Mouse (Mus musculus) liver, postnatal 0 days (tissue): ENCODE measurements around the gene Zfp36l2.

Source experiments
- CTCF ChIP-seq: sonication (generic); IDR thresholded peaks from 2 replicates; pipeline ENCODE4 v1.5.1; 2016; ENCODE audit warnings: antibody characterized with exemption, low read depth
- EP300 ChIP-seq: IDR thresholded peaks from 2 replicates; pipeline ENCODE4 v1.6.1; 2016; ENCODE audit warnings: antibody characterized with exemption, low read depth, mild to moderate bottlenecking

- TF ChIP-seq CTCF, result no peak
- no peak for TF ChIP-seq EP300
Observed at GRCm38 (mm10) chr17:84150291-84150690, 37.5 kb downstream of the Zfp36l2 start.
